Mouse (Mus musculus) CH12.LX (cell line): ENCODE data around the gene Lifr. TPM values are rescaled to one million over a fixed set of nuclear protein-coding genes. Genes with fewer than 3 reads are reported as not detected.

Experiments used
- DNase-seq: peaks from one replicate; pipeline ENCODE4 v3.0.0-alpha.2; 2013; ENCODE audit errors: extremely low read depth
- H3K27ac ChIP-seq: 2 replicates; pipeline ENCODE4 v1.5.1; 2012; ENCODE audit warnings: low read depth, mild to moderate bottlenecking, control low read depth, moderate library complexity; ENCODE audit not compliant: insufficient read depth
- H3K27me3 ChIP-seq: replicated peaks from 2 replicates; pipeline ENCODE3; 2012; ENCODE audit warnings: inconsistent platforms
- H3K36me3 ChIP-seq, 2 experiments: replicated peaks in 1 of 2; 2 replicates each; pipeline versions ENCODE3 to v1.6.1; 2012; ENCODE audit warnings: inconsistent platforms in 1 of 2, low read length in 1 of 2, mild to moderate bottlenecking in 1 of 2, mixed read lengths in 1 of 2, moderate library complexity in 1 of 2; ENCODE audit not compliant: control insufficient read depth in 1 of 2, insufficient read depth in 1 of 2
- H3K4me1 ChIP-seq, 2 experiments: 2 replicates each; pipeline ENCODE4 v1.6.1; 2012; ENCODE audit warnings: inconsistent platforms in 1 of 2, moderate library complexity in 1 of 2; ENCODE audit not compliant: insufficient read depth in 2 of 2, control insufficient read depth in 1 of 2
- H3K4me2 ChIP-seq: 2 replicates; pipeline ENCODE4 v1.6.1; 2012; ENCODE audit warnings: low read depth, mild to moderate bottlenecking, control low read depth; ENCODE audit not compliant: poor library complexity, insufficient read depth, severe bottlenecking
- H3K4me3 ChIP-seq, 3 experiments: fragments of 150-350 bp in 1 of 3; sonication (generic) in 1 of 3; replicated peaks in 1 of 3; 2 replicates each; pipeline versions ENCODE3 to v1.5.1; 2011 to 2012; ENCODE audit warnings: low read depth in 2 of 3, low read length in 2 of 3, mild to moderate bottlenecking in 2 of 3, moderate library complexity in 2 of 3, control low read depth in 1 of 3, improper control_type of control experiment in 1 of 3, inconsistent platforms in 1 of 3, mixed read lengths in 1 of 3; ENCODE audit not compliant: poor library complexity in 1 of 3
- H3K79me2 ChIP-seq: replicated peaks from 2 replicates; pipeline ENCODE4 v1.6.1; 2012; ENCODE audit warnings: mild to moderate bottlenecking, moderate library complexity; ENCODE audit not compliant: control insufficient read depth, poor library complexity, insufficient read depth, severe bottlenecking; ENCODE audit errors: extremely low read depth
- H3K9ac ChIP-seq: 2 replicates; pipeline ENCODE4 v1.6.1; 2012; ENCODE audit warnings: low read depth, mild to moderate bottlenecking, control low read depth, moderate library complexity; ENCODE audit not compliant: insufficient read depth
- H3K9me3 ChIP-seq: replicated peaks from 2 replicates; pipeline ENCODE3; 2012; ENCODE audit warnings: low read length, inconsistent platforms, mixed read lengths
- CHD1 ChIP-seq: IDR thresholded peaks from 2 replicates; pipeline ENCODE4 v1.6.1; 2012; ENCODE audit warnings: low read depth, low read length, improper control_type of control experiment, inconsistent platforms
- CHD2 ChIP-seq: IDR thresholded peaks from 2 replicates; pipeline ENCODE4 v1.6.1; 2011; ENCODE audit warnings: low read length, improper control_type of control experiment
- E2F4 ChIP-seq: IDR thresholded peaks from 2 replicates; pipeline ENCODE4 v1.6.1; 2011; ENCODE audit warnings: low read depth, low read length, improper control_type of control experiment; ENCODE audit not compliant: insufficient replicate concordance
- GABPA ChIP-seq: IDR thresholded peaks from 2 replicates; pipeline ENCODE4 v1.6.1; 2012; ENCODE audit warnings: low read depth, low read length, improper control_type of control experiment, inconsistent platforms; ENCODE audit not compliant: insufficient replicate concordance
- HCFC1 ChIP-seq: IDR thresholded peaks from 2 replicates; pipeline ENCODE4 v1.6.1; 2012; ENCODE audit warnings: low read depth, mild to moderate bottlenecking, inconsistent platforms, low read length, improper control_type of control experiment
- JUND ChIP-seq: conservative IDR thresholded peaks from 2 replicates; pipeline ENCODE4 v1.6.1; 2011; ENCODE audit warnings: low read depth, low read length, improper control_type of control experiment
- KAT2A ChIP-seq: IDR thresholded peaks from 2 replicates; pipeline ENCODE4 v1.6.1; 2012; ENCODE audit warnings: low read length, improper control_type of control experiment, inconsistent platforms; ENCODE audit not compliant: insufficient replicate concordance
- MAX ChIP-seq: IDR thresholded peaks from 2 replicates; pipeline ENCODE4 v1.6.1; 2011; ENCODE audit warnings: low read length, improper control_type of control experiment
- MXI1 ChIP-seq: IDR thresholded peaks from 2 replicates; pipeline ENCODE4 v1.6.1; 2011; ENCODE audit warnings: mild to moderate bottlenecking, low read depth, low read length, improper control_type of control experiment
- MYC ChIP-seq: IDR thresholded peaks from 2 replicates; pipeline ENCODE4 v1.6.1; 2011; ENCODE audit warnings: low read depth, mild to moderate bottlenecking, improper control_type of control experiment, low read length
- NELFE ChIP-seq: IDR thresholded peaks from 2 replicates; pipeline ENCODE4 v1.6.1; 2011; ENCODE audit warnings: low read depth, low read length, improper control_type of control experiment
- NRF1 ChIP-seq: IDR thresholded peaks from 2 replicates; pipeline ENCODE4 v1.6.1; 2014; ENCODE audit warnings: low read depth, mild to moderate bottlenecking, inconsistent platforms, low read length, improper control_type of control experiment, moderate library complexity
- PAX5 ChIP-seq: IDR thresholded peaks from 2 replicates; pipeline ENCODE4 v1.6.1; 2012; ENCODE audit warnings: low read length, inconsistent platforms, mixed read lengths
- RAD21 ChIP-seq: IDR thresholded peaks from 2 replicates; pipeline ENCODE4 v1.6.1; 2011; ENCODE audit warnings: low read depth, mild to moderate bottlenecking, low read length, improper control_type of control experiment, moderate library complexity
- RCOR1 ChIP-seq: conservative IDR thresholded peaks from 2 replicates; pipeline ENCODE4 v1.6.1; 2012; ENCODE audit warnings: low read depth, mild to moderate bottlenecking, inconsistent platforms, low read length, improper control_type of control experiment
- TBP ChIP-seq: conservative IDR thresholded peaks from 2 replicates; pipeline ENCODE4 v1.6.1; 2011; ENCODE audit warnings: low read depth, low read length, improper control_type of control experiment
- UBTF ChIP-seq: IDR thresholded peaks from 2 replicates; pipeline ENCODE4 v1.6.1; 2012; ENCODE audit warnings: low read depth, mild to moderate bottlenecking, inconsistent platforms, low read length, improper control_type of control experiment, moderate library complexity
- USF1 ChIP-seq: IDR thresholded peaks from 2 replicates; pipeline ENCODE4 v1.6.1; 2014; ENCODE audit warnings: low read depth, mild to moderate bottlenecking, inconsistent platforms, low read length, improper control_type of control experiment
- ZC3H11A ChIP-seq: IDR thresholded peaks from 2 replicates; pipeline ENCODE4 v1.6.1; 2012; ENCODE audit warnings: low read depth, mild to moderate bottlenecking, inconsistent platforms, low read length, improper control_type of control experiment
- ZMIZ1 ChIP-seq: IDR thresholded peaks from 2 replicates; pipeline ENCODE4 v1.6.1; 2012; ENCODE audit warnings: low read depth, mild to moderate bottlenecking, inconsistent platforms, low read length, improper control_type of control experiment
- dilution Hi-C: fragments of 300-500 bp; cut with MboI; formaldehyde crosslinking; loops from 2 replicates; pipeline ENCODE4 v1.14.3; 2020; ENCODE audit warnings: low sequenced_read_pairs; ENCODE audit not compliant: extremely low pct_unique_long_range_greater_than_20kb, extremely low pct_ligation_motif_present
- in situ Hi-C: fragments of 300-500 bp; cut with MboI; formaldehyde crosslinking; loops from 3 replicates; pipeline ENCODE4 v1.14.3; 2019; ENCODE audit warnings: low sequenced_read_pairs, low pct_ligation_motif_present, low pct_unique_long_range_greater_than_20kb, mixed read lengths
- polyA plus RNA-seq: library from polyadenylated mRNA; unstranded; fragments of >175 nt; gene quantifications from 2 replicates; pipeline ENCODE4 v1.2.1, GENCODE M21; 2012; ENCODE audit warnings: low read depth; ENCODE audit not compliant: insufficient read length
- total RNA-seq, 2 experiments: library from RNA; depleted of rRNA; stranded (reverse); fragments of 300-350 nt in 1 of 2; fragments of >200 nt in 1 of 2; gene quantifications; 2 replicates each; pipeline ENCODE4 v1.2.3; 2012 to 2014

Lifr gene
- total and polyA plus RNA-seq, 3 experiments = 0.03 TPM; not detected in 2

DNA sequence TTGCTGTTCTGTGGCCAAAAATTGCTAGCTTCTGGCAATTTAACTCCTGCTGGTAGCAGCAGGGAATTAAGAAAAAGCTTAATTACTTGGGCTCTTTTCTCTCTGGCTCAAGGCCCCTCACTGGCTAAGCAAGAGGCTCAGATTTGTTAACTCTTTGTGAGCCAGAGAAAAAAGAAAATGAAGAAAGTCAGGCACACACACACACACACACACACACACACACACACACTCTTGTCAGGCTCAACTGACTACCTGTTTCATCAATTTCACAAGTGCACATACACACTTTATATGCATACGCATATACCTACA is 27.8 kb upstream of the Lifr start (continued):
- TF ChIP-seq USF1 (no peak), GABPA (no peak), MXI1 (no peak), TBP (no peak)

DNA sequence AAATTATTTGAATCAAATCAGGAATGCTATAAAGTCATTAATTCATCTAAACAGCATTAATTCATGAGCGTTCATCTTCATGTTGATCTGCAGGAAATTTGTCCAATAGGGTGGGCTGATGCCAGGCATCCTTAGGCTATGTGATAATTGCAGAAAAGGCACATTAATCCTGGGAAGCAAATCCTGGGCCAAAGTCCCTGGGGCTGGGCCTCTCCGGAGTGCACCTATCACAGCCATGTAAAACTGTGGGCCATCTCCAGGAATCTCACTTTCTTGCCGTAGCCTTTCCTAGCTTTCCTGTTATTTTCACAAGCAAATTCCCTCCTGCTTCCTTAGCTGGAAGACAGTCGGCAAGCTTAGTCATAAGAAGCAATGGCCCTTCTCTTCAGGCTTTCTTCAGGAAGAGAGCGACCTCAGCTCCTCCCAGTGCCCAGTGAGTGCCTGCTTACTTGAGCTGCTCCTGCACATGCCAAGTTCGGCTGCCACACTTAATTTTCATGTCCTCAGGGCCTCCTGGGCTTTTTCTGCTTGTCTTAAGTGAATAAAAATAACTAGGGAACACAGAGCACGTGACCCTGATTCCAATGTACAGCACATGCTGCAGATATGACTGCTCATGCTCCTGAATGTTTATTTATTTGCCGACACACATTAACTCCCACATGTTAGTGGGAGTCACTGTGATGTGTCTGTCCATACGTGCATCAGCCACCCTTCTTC is 26.7 kb upstream of the Lifr start:
- dilution Hi-C loops = no loop called here
- no peak overlapping the region for H3K4me2 ChIP-seq
- no peaks in the 10 kb centered on the region for H3K9me3 ChIP-seq
- DNase-seq = no peak
- TF ChIP-seq CHD1 (no peak), RAD21 (no peak), NRF1 (no peak), CHD2 (no peak), MYC (no peak), E2F4 (no peak), MAX (no peak), NELFE (no peak), GABPA (no peak), RCOR1 (no peak), ZMIZ1 (no peak), PAX5 (no peak), HCFC1 (no peak), JUND (no peak), KAT2A (no peak), UBTF (no peak), ZC3H11A (no peak)
- H3K27me3 ChIP-seq = no peaks in the 10 kb centered on the region
- H3K9ac ChIP-seq = no peak overlapping the region
- no peaks in the 10 kb centered on the region for H3K4me1 ChIP-seq
- no peaks in the 10 kb centered on the region for H3K36me3 ChIP-seq
- no peaks in the 10 kb centered on the region for H3K79me2 ChIP-seq
- no peak overlapping the region for H3K27ac ChIP-seq
- in situ Hi-C loops = no loop called here
- no peak overlapping the region for H3K4me3 ChIP-seq
